Mouse (Mus musculus): ENCODE data around the gene Reck. TPM values are rescaled to one million over a fixed set of nuclear protein-coding genes. Genes with fewer than 3 reads are reported as not detected.

The Reck gene
- total and polyA plus RNA-seq, 2 experiments from 2014 or later: 4.1 to 5.6 TPM

GRCm38 (mm10) chr4:43969373-43969772 lies 94.0 kb downstream of the Reck start:
- no peaks in the 10 kb centered on the region for H3K27me3 ChIP-seq (ENCODE audit: control insufficient read depth, insufficient read depth, low read length)
- no peaks in the 10 kb centered on the region for H3K9me3 ChIP-seq (replicated peaks; ENCODE audit: control insufficient read depth, low read length)
- 36% methylated on average over 4 of the region's 4 CpGs for WGBS
- DNase-seq (ENCODE audit: low spot score) (no peak), ATAC-seq (ENCODE audit: insufficient read depth, low read depth) (no peak)
- 0 out of 2 replicates have a peak overlapping the region, but pooled peaks have one; percentile 13 for H3K27ac ChIP-seq (ENCODE audit: low read depth)
- H3K4me3 ChIP-seq (ENCODE audit: low read depth, low read length): no peak overlapping the region
- no peak overlapping the region for H3K9ac ChIP-seq (replicated peaks; ENCODE audit: low read depth, low read length)
- no peaks in the 10 kb centered on the region for H3K36me3 ChIP-seq (replicated peaks; ENCODE audit: control insufficient read depth, insufficient read depth, low read length)
- H3K4me1 ChIP-seq (ENCODE audit: control insufficient read depth, insufficient read depth): peaks cover 22% of the 10 kb centered on the region
- H3K4me2 ChIP-seq (ENCODE audit: low read depth, low read length): no peak overlapping the region
- TF ChIP-seq CTCF (IDR thresholded peaks at IDR 0.05; ENCODE audit: low read depth) (no peak), EP300 (IDR thresholded peaks at IDR 0.05; ENCODE audit: low read depth) (no peak)

- ATAC-seq (ENCODE audit: insufficient read depth, low read depth) (no peak), DNase-seq (ENCODE audit: low spot score) (no peak)
- Histone ChIP-seq H3K36me3 (replicated peaks; ENCODE audit: control insufficient read depth, insufficient read depth, low read length) (no peaks in the 10 kb centered on the region), H3K4me2 (ENCODE audit: low read depth, low read length) (no peak overlapping the region), H3K27ac (ENCODE audit: low read depth) (no peak overlapping the region), H3K4me3 (ENCODE audit: low read depth, low read length) (no peak overlapping the region), H3K9me3 (replicated peaks; ENCODE audit: control insufficient read depth, low read length) (no peaks in the 10 kb centered on the region), H3K4me1 (ENCODE audit: control insufficient read depth, insufficient read depth) (peaks cover 11% of the 10 kb centered on the region), H3K9ac (replicated peaks; ENCODE audit: low read depth, low read length) (no peak overlapping the region), H3K27me3 (ENCODE audit: control insufficient read depth, insufficient read depth, low read length) (no peaks in the 10 kb centered on the region)
- TF ChIP-seq EP300 (IDR thresholded peaks at IDR 0.05; ENCODE audit: low read depth): no peak
- WGBS: 88% methylated on average over 20 of the region's 20 CpGs
Observed at GRCm38 (mm10) chr4:43970393-43971330, 95.3 kb downstream of the Reck start.

GRCm38 (mm10) chr4:43971541-43972136 lies 96.3 kb downstream of the Reck start:
- TF ChIP-seq CTCF (IDR thresholded peaks at IDR 0.05; ENCODE audit: low read depth) (no peak), EP300 (IDR thresholded peaks at IDR 0.05; ENCODE audit: low read depth) (no peak)
- Histone ChIP-seq H3K4me3 (ENCODE audit: low read depth, low read length) (no peak overlapping the region), H3K4me1 (ENCODE audit: control insufficient read depth, insufficient read depth) (peaks cover 8% of the 10 kb centered on the region), H3K27me3 (ENCODE audit: control insufficient read depth, insufficient read depth, low read length) (no peaks in the 10 kb centered on the region), H3K36me3 (replicated peaks; ENCODE audit: control insufficient read depth, insufficient read depth, low read length) (no peaks in the 10 kb centered on the region), H3K9ac (replicated peaks; ENCODE audit: low read depth, low read length) (no peak overlapping the region), H3K4me2 (ENCODE audit: low read depth, low read length) (peak overlapping the region; percentile 33; the same call in 1 of the 2 replicates), H3K9me3 (replicated peaks; ENCODE audit: control insufficient read depth, low read length) (no peaks in the 10 kb centered on the region), H3K27ac (ENCODE audit: low read depth) (peak overlapping the region; percentile 80)
- DNase-seq (ENCODE audit: low spot score) (no peak), ATAC-seq (ENCODE audit: insufficient read depth, low read depth) (peak; percentile 3; the same call in 1 of the 2 replicates)
- 66% methylated on average over 9 of the region's 9 CpGs for WGBS

- Histone ChIP-seq H3K27ac (ENCODE audit: low read depth) (peak overlapping the region; percentile 80), H3K9me3 (replicated peaks; ENCODE audit: control insufficient read depth, low read length) (no peaks in the 10 kb centered on the region), H3K4me2 (ENCODE audit: low read depth, low read length) (peak overlapping the region; percentile 33; the same call in 1 of the 2 replicates), H3K4me1 (ENCODE audit: control insufficient read depth, insufficient read depth) (peaks cover 8% of the 10 kb centered on the region), H3K4me3 (ENCODE audit: low read depth, low read length) (no peak overlapping the region), H3K36me3 (replicated peaks; ENCODE audit: control insufficient read depth, insufficient read depth, low read length) (no peaks in the 10 kb centered on the region), H3K9ac (replicated peaks; ENCODE audit: low read depth, low read length) (no peak overlapping the region), H3K27me3 (ENCODE audit: control insufficient read depth, insufficient read depth, low read length) (no peaks in the 10 kb centered on the region)
- WGBS: 5% methylated on average over 8 of the region's 8 CpGs
- DNase-seq (ENCODE audit: low spot score): peak; percentile 87
- no peak for TF ChIP-seq CTCF (IDR thresholded peaks at IDR 0.05; ENCODE audit: low read depth)
- TF ChIP-seq EP300 (IDR thresholded peaks at IDR 0.05; ENCODE audit: low read depth): no peak
- ATAC-seq (ENCODE audit: insufficient read depth, low read depth): peak; percentile 67
Observed at GRCm38 (mm10) chr4:43972137-43972591, 96.8 kb downstream of the Reck start.

GRCm38 (mm10) chr4:43973526-43973981 lies 98.2 kb downstream of the Reck start:
- no peak overlapping the region for H3K9ac ChIP-seq (replicated peaks; ENCODE audit: low read depth, low read length)
- ATAC-seq (ENCODE audit: insufficient read depth, low read depth): peak; percentile 47
- DNase-seq (ENCODE audit: low spot score): peak; percentile 82
- no peak overlapping the region for H3K4me2 ChIP-seq (ENCODE audit: low read depth, low read length)
- TF ChIP-seq EP300 (IDR thresholded peaks at IDR 0.05; ENCODE audit: low read depth) (no peak), CTCF (IDR thresholded peaks at IDR 0.05; ENCODE audit: low read depth) (no peak)
- no peak overlapping the region for H3K4me3 ChIP-seq (ENCODE audit: low read depth, low read length)
- peaks cover 12% of the 10 kb centered on the region for H3K4me1 ChIP-seq (ENCODE audit: control insufficient read depth, insufficient read depth)
- H3K27me3 ChIP-seq (ENCODE audit: control insufficient read depth, insufficient read depth, low read length): no peaks in the 10 kb centered on the region
- peak overlapping the region; percentile 80; the same call in 1 of the 2 replicates for H3K27ac ChIP-seq (ENCODE audit: low read depth)
- no peaks in the 10 kb centered on the region for H3K36me3 ChIP-seq (replicated peaks; ENCODE audit: control insufficient read depth, insufficient read depth, low read length)
- 38% methylated on average over 4 of the region's 4 CpGs for whole genome bisulfite sequencing
- no peaks in the 10 kb centered on the region for H3K9me3 ChIP-seq (replicated peaks; ENCODE audit: control insufficient read depth, low read length)
